Mouse (Mus musculus) embryonic facial prominence, embryonic 10.5 days (tissue): ENCODE results near the gene Prkar2a. TPM values are rescaled to one million over a fixed set of nuclear protein-coding genes. Genes with fewer than 3 reads are reported as not detected.

Experiments used
- DNase-seq: peaks from one replicate; pipeline ENCODE4 v3.0.0-alpha.2; 2017; ENCODE audit warnings: low spot score
- H3K27ac ChIP-seq: fragments of 300-500 bp; sonication (generic); replicated peaks from 2 replicates; pipeline ENCODE4 v1.5.1; 2016; ENCODE audit warnings: mild to moderate bottlenecking
- H3K27me3 ChIP-seq: fragments of 300-500 bp; sonication (generic); replicated peaks from 2 replicates; pipeline ENCODE4 v1.6.1; 2016; ENCODE audit warnings: low read depth, mild to moderate bottlenecking; ENCODE audit not compliant: poor library complexity, severe bottlenecking
- H3K36me3 ChIP-seq: fragments of 300-500 bp; sonication (generic); replicated peaks from 2 replicates; pipeline ENCODE4 v1.6.1; 2016; ENCODE audit warnings: mild to moderate bottlenecking, moderate library complexity
- H3K4me1 ChIP-seq: fragments of 300-500 bp; sonication (generic); 2 replicates; pipeline ENCODE4 v1.6.1; 2016
- H3K4me3 ChIP-seq: fragments of 300-500 bp; sonication (generic); 2 replicates; pipeline ENCODE4 v1.5.1; 2016; ENCODE audit warnings: mild to moderate bottlenecking, moderate library complexity
- H3K9me3 ChIP-seq: fragments of 300-500 bp; sonication (generic); 2 replicates; pipeline ENCODE4 v1.6.1; 2016; ENCODE audit warnings: mild to moderate bottlenecking
- WGBS: fragments of 180-500 bp; shearing (Covaris S2); methylation state at CpG from one replicate; pipeline ENCODE4 v1.1.7; 2016; 5-methylcytosine and 5-hydroxymethylcytosine counted together
- polyA plus RNA-seq: library from polyadenylated mRNA; unstranded; fragments of >200 nt; fragmentation: Nextera tagmentation; extraction: Ambion mirVana; gene quantifications from 2 replicates; pipeline ENCODE4 v1.2.1, GENCODE M21; 2016

Gene Prkar2a
- polyA plus RNA-seq, 1 experiment from 2014 or later = 24.7 TPM

GRCm38 (mm10) chr9:108703373-108704110 lies 14.4 kb downstream of the Prkar2a start:
- no peak for DNase-seq
- WGBS = 44% methylated on average over 12 of the region's 12 CpGs
- Histone ChIP-seq H3K27ac (peak overlapping the region; percentile 48; the same call in 1 of the 2 replicates), H3K27me3 (no peaks in the 10 kb centered on the region), H3K4me3 (no peak overlapping the region), H3K4me1 (peaks cover 16% of the 10 kb centered on the region), H3K36me3 (no peaks in the 10 kb centered on the region), H3K9me3 (no peaks in the 10 kb centered on the region)

GRCm38 (mm10) chr9:108704591-108704990 lies 15.5 kb downstream of the Prkar2a start:
- WGBS = 69% methylated on average over 7 of the region's 7 CpGs
- DNase-seq = peak; percentile 22

GRCm38 (mm10) chr9:108707212-108707611 lies 18.1 kb downstream of the Prkar2a start:
- WGBS = 94% methylated on average over 2 of the region's 2 CpGs
- no peaks in the 10 kb centered on the region for H3K36me3 ChIP-seq

More at GRCm38 (mm10) chr9:108704591-108704990, 15.5 kb downstream of the Prkar2a start:
- Histone ChIP-seq H3K27ac (0 out of 2 replicates have a peak overlapping the region, but pooled peaks have one; percentile 24), H3K36me3 (no peaks in the 10 kb centered on the region), H3K4me1 (peaks cover 16% of the 10 kb centered on the region), H3K4me3 (no peak overlapping the region), H3K9me3 (no peaks in the 10 kb centered on the region), H3K27me3 (no peaks in the 10 kb centered on the region)

GRCm38 (mm10) chr9:108708833-108709232 lies 19.7 kb downstream of the Prkar2a start:
- Histone ChIP-seq H3K36me3 (no peaks in the 10 kb centered on the region), H3K4me1 (peaks cover 8% of the 10 kb centered on the region), H3K9me3 (no peaks in the 10 kb centered on the region), H3K27me3 (no peaks in the 10 kb centered on the region), H3K27ac (no peak overlapping the region), H3K4me3 (no peak overlapping the region)
- 95% methylated on average over 8 of the region's 8 CpGs for whole genome bisulfite sequencing
- no peak for DNase-seq

More at GRCm38 (mm10) chr9:108707212-108707611, 18.1 kb downstream of the Prkar2a start:
- H3K27ac ChIP-seq = no peak overlapping the region
- H3K9me3 ChIP-seq = no peaks in the 10 kb centered on the region
- H3K27me3 ChIP-seq = no peaks in the 10 kb centered on the region
- DNase-seq = no peak
- no peak overlapping the region for H3K4me3 ChIP-seq
- peaks cover 16% of the 10 kb centered on the region for H3K4me1 ChIP-seq

GRCm38 (mm10) chr9:108710767-108711166 lies 21.7 kb downstream of the Prkar2a start:
- Histone ChIP-seq H3K9me3 (no peaks in the 10 kb centered on the region), H3K4me1 (no peaks in the 10 kb centered on the region), H3K27ac (no peak overlapping the region), H3K36me3 (no peaks in the 10 kb centered on the region), H3K27me3 (no peaks in the 10 kb centered on the region), H3K4me3 (no peak overlapping the region)
- 86% methylated on average over 7 of the region's 7 CpGs for WGBS
- DNase-seq = no peak

- Histone ChIP-seq H3K4me3 (no peak overlapping the region), H3K27ac (no peak overlapping the region), H3K4me1 (no peaks in the 10 kb centered on the region), H3K9me3 (no peaks in the 10 kb centered on the region), H3K36me3 (peaks cover 27% of the 10 kb centered on the region), H3K27me3 (no peaks in the 10 kb centered on the region)
- no peak for DNase-seq
- WGBS = 92% methylated on average over 4 of the region's 4 CpGs
These were observed 27.1 kb downstream of the Prkar2a start for GRCm38 (mm10) chr9:108716199-108716598.

- 52% methylated on average over 2 of the region's 2 CpGs for WGBS
- no peak for DNase-seq
- Histone ChIP-seq H3K36me3 (peaks cover 31% of the 10 kb centered on the region), H3K27ac (no peak overlapping the region), H3K9me3 (no peaks in the 10 kb centered on the region), H3K4me3 (no peak overlapping the region), H3K4me1 (no peaks in the 10 kb centered on the region), H3K27me3 (no peaks in the 10 kb centered on the region)
These were observed 34.6 kb downstream of the Prkar2a start for GRCm38 (mm10) chr9:108723751-108724150.

- Histone ChIP-seq H3K4me3 (no peak overlapping the region), H3K4me1 (no peaks in the 10 kb centered on the region), H3K27me3 (no peaks in the 10 kb centered on the region), H3K9me3 (no peaks in the 10 kb centered on the region), H3K27ac (no peak overlapping the region), H3K36me3 (peaks cover 14% of the 10 kb centered on the region)
- WGBS = 94% methylated on average over 5 of the region's 5 CpGs
- no peak for DNase-seq
These were observed 37.0 kb downstream of the Prkar2a start for GRCm38 (mm10) chr9:108726116-108726515.

GRCm38 (mm10) chr9:108729050-108729449 lies 39.9 kb downstream of the Prkar2a start:
- Histone ChIP-seq H3K9me3 (no peaks in the 10 kb centered on the region), H3K27ac (no peak overlapping the region), H3K4me1 (no peaks in the 10 kb centered on the region), H3K27me3 (no peaks in the 10 kb centered on the region), H3K4me3 (no peak overlapping the region), H3K36me3 (peaks cover 8% of the 10 kb centered on the region; the same call in 1 of the 2 replicates)
- no peak for DNase-seq

- Histone ChIP-seq H3K4me3 (no peak overlapping the region), H3K9me3 (no peaks in the 10 kb centered on the region), H3K36me3 (peaks cover 23% of the 10 kb centered on the region; the same call in 1 of the 2 replicates), H3K4me1 (no peaks in the 10 kb centered on the region), H3K27ac (no peak overlapping the region), H3K27me3 (no peaks in the 10 kb centered on the region)
- DNase-seq = no peak
These were observed 43.3 kb downstream of the Prkar2a start for GRCm38 (mm10) chr9:108732462-108732861.

GRCm38 (mm10) chr9:108734626-108735025 lies 45.5 kb downstream of the Prkar2a start:
- no peaks in the 10 kb centered on the region for H3K4me1 ChIP-seq
- no peak overlapping the region for H3K4me3 ChIP-seq
- no peaks in the 10 kb centered on the region for H3K9me3 ChIP-seq
- H3K36me3 ChIP-seq = peaks cover 21% of the 10 kb centered on the region; the same call in 1 of the 2 replicates
- no peak overlapping the region for H3K27ac ChIP-seq
- H3K27me3 ChIP-seq = no peaks in the 10 kb centered on the region
- no peak for DNase-seq

- H3K4me1 ChIP-seq = no peaks in the 10 kb centered on the region
- WGBS = 56% methylated on average over 3 of the region's 3 CpGs
- no peak overlapping the region for H3K27ac ChIP-seq
- DNase-seq = no peak
- H3K9me3 ChIP-seq = no peaks in the 10 kb centered on the region
- H3K27me3 ChIP-seq = no peaks in the 10 kb centered on the region
- peaks cover 42% of the 10 kb centered on the region for H3K36me3 ChIP-seq
- H3K4me3 ChIP-seq = no peak overlapping the region
These were observed 50.1 kb downstream of the Prkar2a start for GRCm38 (mm10) chr9:108739239-108739638.

GRCm38 (mm10) chr9:108740062-108740461 lies 50.9 kb downstream of the Prkar2a start:
- no peaks in the 10 kb centered on the region for H3K27me3 ChIP-seq
- no peaks in the 10 kb centered on the region for H3K9me3 ChIP-seq
- no peak overlapping the region for H3K27ac ChIP-seq
- H3K4me1 ChIP-seq = no peaks in the 10 kb centered on the region
- no peak overlapping the region for H3K4me3 ChIP-seq
- peaks cover 40% of the 10 kb centered on the region for H3K36me3 ChIP-seq
- no peak for DNase-seq
- 82% methylated on average over 1 of the region's 1 CpGs for WGBS
